Mouse (Mus musculus) midbrain, embryonic 11.5 days (tissue): ENCODE measurements around the gene Dicer1. TPM values are rescaled to one million over a fixed set of nuclear protein-coding genes. Genes with fewer than 3 reads are reported as not detected.

Experiments
- ATAC-seq: fragments of 200-750 bp; cut with Nextera tagmentation; 2 replicates; pipeline ENCODE4 v1.8.0; 2017; ENCODE audit warnings: moderate TSS enrichment, moderate library complexity; ENCODE audit not compliant: low FRiP score
- DNase-seq: peaks from one replicate; pipeline ENCODE4 v3.0.0; 2015; ENCODE audit warnings: low spot score; ENCODE audit errors: missing footprints
- H3K27ac ChIP-seq: fragments of 300-500 bp; sonication (generic); 2 replicates; pipeline ENCODE4 v1.5.1; 2014; ENCODE audit warnings: low read depth, low read length
- H3K27me3 ChIP-seq: fragments of 300-500 bp; sonication (generic); 2 replicates; pipeline ENCODE4 v1.6.1; 2014; ENCODE audit warnings: mild to moderate bottlenecking, low read length, moderate library complexity, mixed read lengths; ENCODE audit not compliant: control insufficient read depth, insufficient read depth
- H3K36me3 ChIP-seq: fragments of 300-500 bp; sonication (generic); 2 replicates; pipeline ENCODE4 v1.6.1; 2014; ENCODE audit warnings: mild to moderate bottlenecking, low read length, moderate library complexity, mixed read lengths; ENCODE audit not compliant: control insufficient read depth, insufficient read depth
- H3K4me1 ChIP-seq: fragments of 300-500 bp; sonication (generic); 2 replicates; pipeline ENCODE4 v1.6.1; 2014; ENCODE audit warnings: low read length; ENCODE audit not compliant: control insufficient read depth, insufficient read depth
- H3K4me2 ChIP-seq: fragments of 300-500 bp; sonication (generic); 2 replicates; pipeline ENCODE4 v1.6.1; 2014; ENCODE audit warnings: mild to moderate bottlenecking, moderate library complexity
- H3K4me3 ChIP-seq: fragments of 300-500 bp; sonication (generic); 2 replicates; pipeline ENCODE4 v1.5.1; 2014; ENCODE audit warnings: low read depth, low read length
- H3K9ac ChIP-seq: fragments of 300-500 bp; sonication (generic); 2 replicates; pipeline ENCODE4 v1.6.1; 2014; ENCODE audit warnings: low read length
- H3K9me3 ChIP-seq: fragments of 300-500 bp; sonication (generic); 2 replicates; pipeline ENCODE4 v1.6.1; 2016; ENCODE audit warnings: low read length; ENCODE audit not compliant: control insufficient read depth
- WGBS: fragments of 180-500 bp; shearing (Covaris S2); extraction: QIAGEN DNeasy Blood & Tissue Kit; methylation state at CpG from one replicate; pipeline ENCODE4 v1.1.7; 2014; 5-methylcytosine and 5-hydroxymethylcytosine counted together
- polyA plus RNA-seq: library from polyadenylated mRNA; unstranded; fragments of >200 nt; fragmentation: Nextera tagmentation; extraction: Ambion mirVana; gene quantifications from 2 replicates; pipeline ENCODE4 v1.2.1, GENCODE M21; 2014

The Dicer1 gene
- polyA plus RNA-seq, 1 experiment from 2014 or later: 25.5 TPM

GRCm38 (mm10) chr12:104748946-104749345 is 2.8 kb downstream of the Dicer1 start:
- Histone ChIP-seq H3K4me3 (no peak overlapping the region), H3K4me1 (peaks cover 22% of the 10 kb centered on the region), H3K27ac (no peak overlapping the region), H3K9me3 (no peaks in the 10 kb centered on the region), H3K4me2 (no peak overlapping the region), H3K36me3 (no peaks in the 10 kb centered on the region), H3K9ac (no peak overlapping the region), H3K27me3 (no peaks in the 10 kb centered on the region)
- 87% methylated on average over 2 of the region's 2 CpGs for WGBS
- ATAC-seq (no peak), DNase-seq (no peak)

GRCm38 (mm10) chr12:104747252-104747651 is 4.5 kb downstream of the Dicer1 start:
- H3K4me1 ChIP-seq: peaks cover 25% of the 10 kb centered on the region
- no peaks in the 10 kb centered on the region for H3K27me3 ChIP-seq
- H3K4me2 ChIP-seq: no peak overlapping the region

GRCm38 (mm10) chr12:104746601-104747000 is 5.2 kb downstream of the Dicer1 start:
- H3K27me3 ChIP-seq: no peaks in the 10 kb centered on the region
- DNase-seq: no peak
- no peak overlapping the region for H3K4me2 ChIP-seq
- no peaks in the 10 kb centered on the region for H3K9me3 ChIP-seq
- H3K27ac ChIP-seq: no peak overlapping the region
- H3K4me1 ChIP-seq: peaks cover 25% of the 10 kb centered on the region
- no peak overlapping the region for H3K4me3 ChIP-seq
- 95% methylated on average over 2 of the region's 2 CpGs for WGBS
- H3K36me3 ChIP-seq: no peaks in the 10 kb centered on the region
- no peak overlapping the region for H3K9ac ChIP-seq
- ATAC-seq: no peak

More at GRCm38 (mm10) chr12:104747252-104747651, 4.5 kb downstream of the Dicer1 start:
- no peak overlapping the region for H3K9ac ChIP-seq
- H3K4me3 ChIP-seq: no peak overlapping the region
- no peaks in the 10 kb centered on the region for H3K9me3 ChIP-seq
- no peak overlapping the region for H3K27ac ChIP-seq
- no peaks in the 10 kb centered on the region for H3K36me3 ChIP-seq
- DNase-seq: no peak
- 93% methylated on average over 5 of the region's 5 CpGs for WGBS
- no peak for ATAC-seq

DNA sequence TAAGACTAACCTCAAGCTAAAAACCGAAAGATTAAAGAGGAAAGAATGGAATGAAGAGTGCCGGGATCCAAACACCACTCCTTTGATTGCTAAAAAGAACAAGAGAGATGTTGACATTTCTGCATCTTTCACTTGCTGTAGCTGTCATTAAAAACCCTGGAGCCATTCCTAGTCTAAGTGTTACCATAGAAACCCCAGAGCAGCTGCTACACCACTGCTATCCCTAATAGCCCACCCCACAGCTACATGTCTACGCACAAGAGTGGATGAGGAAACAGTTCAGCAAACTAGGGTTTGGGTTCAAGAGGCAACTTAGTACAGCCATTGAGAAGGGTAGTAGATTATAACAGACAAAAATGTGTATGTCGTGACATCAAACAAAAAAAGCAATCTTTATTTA is 8.1 kb downstream of the Dicer1 start:
- no peaks in the 10 kb centered on the region for H3K9me3 ChIP-seq
- peak; percentile 78; the same call in 1 of the 2 replicates for ATAC-seq
- no peak overlapping the region for H3K9ac ChIP-seq
- no peak overlapping the region for H3K4me2 ChIP-seq
- H3K4me1 ChIP-seq: peaks cover 15% of the 10 kb centered on the region
- H3K36me3 ChIP-seq: no peaks in the 10 kb centered on the region
- H3K27ac ChIP-seq: no peak overlapping the region
- 69% methylated on average over 4 of the region's 4 CpGs for WGBS
- DNase-seq: no peak
- no peak overlapping the region for H3K4me3 ChIP-seq
- no peaks in the 10 kb centered on the region for H3K27me3 ChIP-seq

GRCm38 (mm10) chr12:104742247-104742646 is 9.5 kb downstream of the Dicer1 start:
- H3K27ac ChIP-seq: no peak overlapping the region
- no peaks in the 10 kb centered on the region for H3K9me3 ChIP-seq
- H3K9ac ChIP-seq: no peak overlapping the region
- no peak overlapping the region for H3K4me3 ChIP-seq
- ATAC-seq: no peak
- H3K36me3 ChIP-seq: no peaks in the 10 kb centered on the region
- no peaks in the 10 kb centered on the region for H3K27me3 ChIP-seq
- H3K4me1 ChIP-seq: peaks cover 26% of the 10 kb centered on the region
- no peak for DNase-seq
- no peak overlapping the region for H3K4me2 ChIP-seq
- 87% methylated on average over 6 of the region's 6 CpGs for WGBS

- H3K27me3 ChIP-seq: no peaks in the 10 kb centered on the region
- no peaks in the 10 kb centered on the region for H3K9me3 ChIP-seq
- no peak overlapping the region for H3K4me2 ChIP-seq
- no peak overlapping the region for H3K27ac ChIP-seq
- no peak overlapping the region for H3K4me3 ChIP-seq
- H3K36me3 ChIP-seq: no peaks in the 10 kb centered on the region
- WGBS: 82% methylated on average over 12 of the region's 12 CpGs
- no peak for ATAC-seq
- peaks cover 34% of the 10 kb centered on the region for H3K4me1 ChIP-seq
- DNase-seq: no peak
- no peak overlapping the region for H3K9ac ChIP-seq
Observed at GRCm38 (mm10) chr12:104740841-104741787, 10.6 kb downstream of the Dicer1 start.

- Histone ChIP-seq H3K27ac (no peak overlapping the region), H3K4me2 (no peak overlapping the region), H3K27me3 (no peaks in the 10 kb centered on the region), H3K9ac (no peak overlapping the region), H3K9me3 (no peaks in the 10 kb centered on the region), H3K4me1 (peaks cover 41% of the 10 kb centered on the region), H3K36me3 (no peaks in the 10 kb centered on the region), H3K4me3 (no peak overlapping the region)
- 70% methylated on average over 3 of the region's 3 CpGs for WGBS
- ATAC-seq: no peak
- DNase-seq: no peak
Observed at GRCm38 (mm10) chr12:104738931-104739330, 12.8 kb downstream of the Dicer1 start.

DNA sequence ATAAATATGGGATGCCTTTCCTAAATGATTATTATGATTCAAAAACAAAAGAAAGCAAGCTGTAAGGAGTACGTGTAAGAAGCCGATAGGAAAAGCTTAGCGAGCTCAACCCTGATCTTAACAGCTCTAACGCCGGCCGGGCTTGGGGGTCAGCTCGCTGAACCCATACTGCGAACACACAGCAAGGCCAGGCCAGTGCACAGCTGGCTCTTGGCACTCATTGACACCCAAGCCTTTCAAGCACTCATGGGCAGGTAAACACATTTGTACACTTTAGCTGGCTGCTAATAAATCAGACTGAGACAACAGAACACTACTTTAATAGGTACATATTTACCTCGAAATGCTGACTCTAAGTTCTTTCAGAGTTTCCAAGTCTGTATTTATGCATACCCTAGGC is 13.3 kb downstream of the Dicer1 start:
- H3K4me3 ChIP-seq: no peak overlapping the region
- ATAC-seq (no peak), DNase-seq (no peak)
- H3K9me3 ChIP-seq: no peaks in the 10 kb centered on the region
- no peaks in the 10 kb centered on the region for H3K27me3 ChIP-seq
- WGBS: 60% methylated on average over 9 of the region's 9 CpGs
- H3K27ac ChIP-seq: no peak overlapping the region
- H3K36me3 ChIP-seq: no peaks in the 10 kb centered on the region
- H3K4me1 ChIP-seq: peaks cover 37% of the 10 kb centered on the region
- H3K9ac ChIP-seq: no peak overlapping the region
- H3K4me2 ChIP-seq: no peak overlapping the region

GRCm38 (mm10) chr12:104737666-104738065 is 14.1 kb downstream of the Dicer1 start:
- DNase-seq (no peak), ATAC-seq (no peak)
- no peaks in the 10 kb centered on the region for H3K27me3 ChIP-seq
- no peak overlapping the region for H3K4me2 ChIP-seq
- H3K4me1 ChIP-seq: peaks cover 39% of the 10 kb centered on the region
- H3K9me3 ChIP-seq: no peaks in the 10 kb centered on the region
- H3K4me3 ChIP-seq: no peak overlapping the region
- H3K9ac ChIP-seq: no peak overlapping the region
- 71% methylated on average over 10 of the region's 10 CpGs for WGBS
- H3K27ac ChIP-seq: no peak overlapping the region
- H3K36me3 ChIP-seq: no peaks in the 10 kb centered on the region
